Mouse (Mus musculus): Measurements from ENCODE around the gene Rpap3.

The Rpap3 gene

DNA sequence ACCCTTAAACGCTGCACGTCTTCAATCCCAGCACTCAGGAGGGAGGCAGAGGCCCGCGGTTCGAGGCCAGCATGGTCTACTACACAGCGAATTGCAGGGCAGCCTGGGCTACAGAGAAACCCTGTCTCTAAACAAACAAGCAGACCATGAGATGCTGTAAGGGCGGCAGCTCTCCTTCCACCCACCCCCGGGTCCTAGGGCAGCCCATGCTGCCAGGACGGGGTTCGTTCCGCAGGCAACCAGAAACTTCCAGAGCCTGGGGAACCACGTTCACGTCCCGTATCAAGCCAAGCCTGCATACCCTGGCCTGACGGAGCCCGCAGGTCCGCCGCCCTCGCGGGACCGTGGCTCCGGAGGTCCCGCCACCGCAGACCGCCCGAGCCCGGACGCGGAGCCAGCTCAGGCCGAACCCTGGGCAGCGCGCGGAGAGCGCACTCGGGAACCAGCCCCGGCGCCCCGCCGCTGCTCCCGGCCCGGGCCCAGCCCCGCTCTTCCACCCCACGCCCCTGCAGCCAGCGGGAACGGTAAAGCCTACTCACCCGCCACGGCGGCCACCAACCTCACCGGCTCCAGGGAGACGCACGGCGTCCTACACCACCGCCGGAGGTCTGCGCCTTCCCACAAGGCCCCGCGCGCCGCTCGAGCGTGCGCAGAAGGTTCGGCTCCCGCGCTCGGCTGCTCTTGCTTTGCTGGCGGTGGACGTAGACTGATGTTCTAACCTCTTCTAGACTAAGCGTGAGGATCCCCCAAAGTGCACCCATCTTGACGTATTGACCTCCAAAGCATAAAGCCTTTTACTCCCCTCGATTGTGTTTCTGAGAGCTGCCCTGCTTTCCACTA, at the start of gene Rpap3:
TSS of gene Rpap3 (minus strand) at position 615 of the 840 bp plus-strand sequence.
- peak; percentile 89 for DNase-seq

DNA sequence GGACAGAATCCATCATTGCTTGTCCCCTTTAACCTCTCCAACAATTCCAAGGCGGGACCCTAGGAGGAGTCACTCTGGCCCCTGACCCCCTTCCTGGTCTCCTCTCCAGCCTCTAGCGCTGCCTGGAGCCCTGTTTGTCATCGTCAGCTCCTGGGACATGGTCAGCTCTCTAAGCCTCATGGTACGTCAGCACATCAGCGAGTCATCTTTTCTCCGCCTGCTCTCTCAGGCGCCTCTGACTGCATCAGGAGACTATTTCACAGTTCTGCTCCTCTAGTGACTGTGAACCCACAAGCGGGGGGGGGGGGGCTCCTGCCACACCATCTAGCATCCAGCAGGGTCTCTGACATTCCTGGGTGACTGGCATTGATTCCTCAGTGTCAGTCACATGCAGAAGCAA, 49.7 kb upstream of the Rpap3 start:
- no peak for DNase-seq

DNA sequence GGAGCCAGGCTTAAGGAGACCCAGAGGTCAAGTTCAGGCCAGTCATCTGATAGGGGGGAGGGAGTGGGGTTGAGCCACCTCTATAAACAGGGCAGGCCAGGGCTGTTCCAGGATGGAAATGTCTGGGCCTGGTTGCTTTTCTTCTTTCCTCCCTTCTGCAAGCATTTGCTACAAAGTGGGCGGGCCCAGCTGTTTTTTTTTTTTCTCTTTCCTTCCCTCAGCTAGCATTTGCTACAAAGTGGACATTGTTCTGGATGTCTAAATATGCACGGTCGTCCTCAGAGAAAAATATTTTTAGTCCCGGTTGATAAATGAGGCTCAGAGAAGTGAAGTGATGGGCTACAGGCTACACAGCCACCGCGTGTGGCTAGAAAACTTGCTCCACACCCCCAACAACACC, 48.9 kb upstream of the Rpap3 start:
- no peak for DNase-seq

DNA sequence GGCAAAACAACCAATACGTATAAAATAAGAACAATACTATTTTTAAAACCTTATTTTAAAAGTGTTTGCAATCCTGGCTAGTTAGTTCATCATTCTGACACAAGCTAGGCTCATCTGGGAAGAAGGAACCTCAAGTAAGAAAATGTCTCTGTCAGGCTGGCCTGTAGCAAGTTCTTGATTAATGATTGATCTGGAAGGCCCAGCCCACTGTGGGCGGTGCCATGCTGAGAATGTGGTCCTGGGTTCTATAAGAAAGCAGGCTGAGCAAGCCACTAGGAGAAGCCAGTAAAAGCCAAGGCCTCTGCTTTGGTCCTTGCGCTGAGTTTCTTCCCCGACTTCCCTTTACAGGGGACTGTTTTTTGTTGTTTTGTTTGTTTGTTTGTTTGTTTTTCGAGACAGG, 46.9 kb upstream of the Rpap3 start:
- DNase-seq = no peak

DNA sequence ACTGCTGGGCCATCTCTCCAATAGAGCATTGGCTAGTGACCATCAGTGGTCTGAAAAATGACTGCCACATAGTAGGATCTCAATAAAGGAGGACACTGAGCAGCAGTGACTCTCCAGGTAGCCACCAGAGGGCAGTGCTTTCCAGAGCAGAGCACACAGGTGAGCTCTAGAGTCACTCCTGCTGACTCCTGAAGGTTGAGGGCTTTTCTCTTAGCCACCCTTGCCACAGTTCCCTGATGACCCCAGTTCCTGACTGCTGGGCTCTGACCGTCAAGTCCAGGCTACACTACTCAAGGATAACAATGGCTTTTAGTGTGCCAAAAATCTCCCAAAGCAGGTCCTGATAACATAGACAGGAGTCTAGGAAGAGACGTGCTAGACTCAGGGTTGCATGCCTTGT, 46.1 kb upstream of the Rpap3 start:
- no peak for DNase-seq

DNA sequence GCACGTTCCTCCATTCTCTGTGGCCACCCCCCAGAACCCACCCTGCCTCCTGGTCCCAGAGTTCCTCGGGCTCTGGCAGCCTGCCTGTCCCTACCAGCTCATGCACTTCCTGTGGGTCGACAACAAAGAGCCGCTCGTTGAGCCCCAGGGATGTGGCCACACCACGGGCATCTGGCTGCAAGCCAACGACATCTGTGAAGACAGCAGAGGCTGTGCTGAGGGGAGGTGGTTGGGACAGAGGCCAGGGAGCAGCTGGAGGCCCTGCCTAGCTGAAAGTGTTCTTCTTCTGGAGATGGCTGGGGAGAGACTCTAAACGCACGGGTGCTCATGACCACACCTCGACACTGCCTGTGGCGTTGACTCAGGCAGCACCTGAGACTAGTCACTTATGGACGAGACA, 45.1 kb upstream of the Rpap3 start:
- peak; percentile 92 to 96 for DNase-seq

DNA sequence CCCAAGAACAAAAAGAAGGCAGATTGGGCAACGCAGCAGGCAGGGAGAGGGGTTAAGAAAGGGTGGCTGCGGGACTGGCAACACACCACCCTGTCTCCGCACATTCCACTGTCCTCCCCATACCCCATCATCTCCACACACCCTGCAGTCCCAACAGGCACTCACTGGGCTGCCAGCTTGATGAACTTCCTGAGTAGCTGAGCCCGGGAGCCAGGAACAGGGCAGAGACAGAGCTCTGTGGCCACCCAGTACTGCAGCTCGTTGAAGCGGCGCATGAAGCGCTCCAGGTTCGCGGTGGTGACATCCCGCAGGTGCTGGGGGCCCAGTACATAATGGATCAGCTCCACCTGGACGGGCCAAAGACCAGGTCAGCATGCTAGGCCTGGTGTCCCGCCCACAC, 44.2 kb upstream of the Rpap3 start:
- no peak for DNase-seq

DNA sequence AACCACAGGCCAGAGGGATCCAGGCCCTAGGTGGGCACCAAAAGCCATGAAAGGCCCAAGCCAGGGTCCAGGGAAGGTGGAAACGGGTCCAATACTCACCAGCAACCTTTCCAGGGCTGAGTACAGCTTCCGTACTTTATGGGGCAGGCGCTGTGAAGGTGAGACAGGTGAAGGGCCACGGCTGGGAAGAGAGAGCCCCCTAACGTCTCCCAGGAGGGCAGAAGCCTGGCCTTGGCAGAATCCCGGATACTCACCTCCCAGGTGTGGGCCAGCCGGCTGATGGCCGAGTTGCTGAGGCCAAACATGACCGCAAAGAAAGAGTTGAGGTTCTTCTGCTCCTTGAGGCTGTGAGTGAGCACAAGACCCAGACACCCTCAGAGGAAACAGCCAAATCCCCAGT, 43.8 kb upstream of the Rpap3 start:
- DNase-seq = no peak

DNA sequence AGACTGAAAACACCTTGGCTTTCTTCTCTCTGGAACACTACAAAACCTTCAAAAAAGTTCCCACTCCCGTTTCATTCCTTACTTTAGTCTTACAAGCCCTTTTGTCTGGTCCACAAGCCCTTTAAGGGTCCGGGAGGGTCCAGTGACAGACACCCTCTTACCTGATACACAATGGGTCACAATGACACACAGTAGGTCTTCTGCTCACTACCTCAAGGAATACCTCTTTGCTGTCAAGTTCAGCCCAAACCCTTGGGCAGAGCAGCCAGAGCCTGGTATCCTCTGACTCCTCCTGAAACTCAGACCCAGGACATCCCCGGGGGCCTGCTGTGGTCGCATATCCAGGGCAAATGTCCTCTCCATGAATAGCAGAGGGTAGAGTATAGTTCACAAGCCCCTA, 43.3 kb upstream of the Rpap3 start:
- no peak for DNase-seq

DNA sequence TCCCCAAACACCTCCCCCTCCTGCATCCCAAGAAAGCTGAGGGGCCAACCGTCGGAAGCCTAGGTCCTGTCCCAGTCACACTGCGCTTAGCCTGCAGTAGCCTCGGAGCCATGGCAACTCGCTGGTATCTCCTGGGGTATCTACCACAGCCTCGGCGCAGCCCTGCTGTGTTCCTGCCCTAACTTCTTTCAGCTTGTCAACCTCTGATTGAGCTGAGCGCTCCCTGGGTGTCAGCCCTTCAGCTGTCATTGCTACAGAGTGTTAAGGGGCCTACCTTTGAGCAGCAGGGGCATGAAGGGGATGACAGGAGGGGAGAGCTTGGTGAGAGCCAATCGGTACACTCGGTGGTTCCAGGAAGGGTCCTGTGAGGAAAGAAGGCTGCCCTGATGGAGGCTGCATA, 42.7 kb upstream of the Rpap3 start:
- DNase-seq = no peak

DNA sequence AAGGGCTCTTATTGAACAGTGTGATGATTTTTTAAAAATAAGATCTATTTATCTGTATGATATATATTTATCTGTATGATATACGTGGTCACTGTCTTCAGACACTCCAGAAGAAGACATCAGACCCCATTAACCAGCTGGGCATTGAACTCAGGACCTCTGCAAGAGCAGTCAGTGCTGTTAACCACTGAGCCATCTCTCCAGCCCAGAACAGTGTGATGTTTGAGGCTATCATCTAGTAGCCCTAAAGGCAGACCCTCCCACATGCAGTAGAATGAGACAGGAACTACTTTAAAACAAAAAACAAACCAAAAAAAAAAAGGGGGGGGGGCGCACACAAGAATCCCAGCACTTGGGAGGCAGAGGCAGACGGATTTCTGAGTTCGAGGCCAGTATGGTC, 41.9 kb upstream of the Rpap3 start:
- no peak for DNase-seq

DNA sequence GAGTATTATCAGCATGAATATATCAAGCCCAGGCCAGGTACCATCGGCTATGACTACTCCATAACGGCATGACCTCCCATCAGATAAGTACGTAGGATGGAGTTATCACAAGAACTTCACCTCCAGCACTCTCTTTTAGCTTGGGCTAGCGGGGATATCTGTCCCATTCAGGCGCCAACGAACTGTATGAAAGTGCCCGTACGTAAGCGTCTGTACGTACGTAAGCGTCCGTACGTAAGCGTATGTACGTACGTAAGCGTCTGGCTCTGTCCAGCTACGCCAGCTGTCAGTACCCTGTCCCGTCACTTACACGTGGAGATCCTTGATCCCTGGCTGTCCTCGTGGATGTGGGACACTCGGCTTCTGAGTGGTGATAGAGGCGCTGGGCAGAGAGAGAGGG, 41.1 kb upstream of the Rpap3 start:
- no peak for DNase-seq

DNA sequence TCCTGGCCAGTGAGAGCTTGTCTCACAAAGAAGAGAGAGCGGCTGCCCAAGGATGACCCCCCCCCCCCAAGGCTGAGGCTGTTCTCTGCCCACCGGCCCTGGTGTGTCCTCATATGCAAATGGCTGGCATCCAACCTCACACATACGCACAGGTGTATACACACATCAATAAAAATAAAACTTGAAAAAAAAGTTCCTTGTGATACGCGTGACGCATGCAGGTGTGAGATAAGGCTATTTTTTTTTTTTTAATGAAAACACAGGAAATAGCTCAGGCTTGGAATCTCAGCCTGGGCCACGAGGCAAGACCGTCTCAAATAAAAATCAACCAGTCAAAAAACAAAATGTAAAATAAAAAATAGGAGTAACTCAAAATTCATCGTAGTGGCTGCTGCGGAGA, 40.7 kb upstream of the Rpap3 start:
- DNase-seq = no peak

DNA sequence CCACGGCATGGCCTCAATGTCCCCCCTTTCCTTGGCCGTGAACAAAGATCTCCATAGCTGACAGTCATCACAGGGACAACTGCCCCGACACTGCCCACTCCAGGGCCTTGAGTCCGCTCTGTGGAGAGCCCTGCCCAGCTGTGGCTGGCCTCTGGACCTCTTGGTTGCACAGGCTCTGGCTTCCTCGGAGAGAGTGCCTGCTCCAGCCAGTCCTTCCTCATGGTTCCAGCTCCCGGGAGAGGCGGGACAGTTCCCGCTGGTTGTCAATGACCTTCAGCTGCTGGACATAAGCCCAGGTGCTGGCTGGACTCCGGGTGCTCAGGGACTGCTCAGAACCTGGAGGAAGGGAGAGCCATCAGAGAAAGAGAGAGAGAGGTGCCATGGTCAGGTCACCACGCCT, 39.7 kb upstream of the Rpap3 start:
- DNase-seq = no peak

DNA sequence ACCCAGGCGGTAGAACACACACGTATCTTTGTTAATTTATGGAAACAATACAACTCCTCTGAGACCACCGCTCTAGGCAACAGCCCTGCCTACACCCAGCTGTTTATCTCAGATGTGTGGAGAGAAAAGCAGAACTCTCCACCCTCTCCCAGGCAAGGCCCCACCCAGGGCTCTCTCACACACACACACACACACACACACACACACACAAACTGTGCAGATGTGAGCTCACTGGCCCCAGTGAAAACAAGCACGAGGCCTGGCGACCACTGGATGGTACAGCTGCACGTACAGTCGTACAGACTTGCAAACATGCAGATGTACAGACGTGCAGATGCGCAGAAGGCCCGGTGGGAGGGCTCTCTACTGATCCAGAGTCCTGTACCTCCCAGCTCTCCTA, 39.3 kb upstream of the Rpap3 start:
- DNase-seq = no peak

DNA sequence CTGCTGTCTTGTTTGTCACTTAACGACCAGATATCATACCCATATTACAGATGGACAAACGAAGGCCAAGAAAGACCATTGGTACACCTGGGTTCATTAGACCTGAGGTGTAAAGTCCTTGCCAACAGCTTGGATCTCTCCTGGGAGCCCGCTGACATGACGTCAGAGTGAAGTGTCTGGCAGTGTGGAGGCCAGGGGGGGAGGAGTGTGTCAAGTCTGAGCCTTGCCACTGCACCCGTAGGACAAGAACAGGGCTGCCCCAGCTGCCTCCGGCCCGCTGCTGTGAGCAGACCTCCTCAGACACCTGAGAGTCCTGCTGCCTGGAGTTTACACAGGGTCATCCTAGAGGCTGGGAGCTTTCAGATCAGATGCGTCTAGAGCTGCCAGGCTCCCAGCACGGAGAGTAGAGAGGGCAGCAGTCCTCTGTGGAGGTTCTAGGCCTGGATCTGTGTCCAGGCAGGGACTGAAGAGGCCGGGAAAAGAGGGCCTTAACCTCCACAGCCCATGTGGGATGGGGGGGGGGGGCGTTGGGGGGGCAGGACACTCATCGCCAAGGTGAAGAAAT, 38.4 kb upstream of the Rpap3 start:
- DNase-seq = no peak

DNA sequence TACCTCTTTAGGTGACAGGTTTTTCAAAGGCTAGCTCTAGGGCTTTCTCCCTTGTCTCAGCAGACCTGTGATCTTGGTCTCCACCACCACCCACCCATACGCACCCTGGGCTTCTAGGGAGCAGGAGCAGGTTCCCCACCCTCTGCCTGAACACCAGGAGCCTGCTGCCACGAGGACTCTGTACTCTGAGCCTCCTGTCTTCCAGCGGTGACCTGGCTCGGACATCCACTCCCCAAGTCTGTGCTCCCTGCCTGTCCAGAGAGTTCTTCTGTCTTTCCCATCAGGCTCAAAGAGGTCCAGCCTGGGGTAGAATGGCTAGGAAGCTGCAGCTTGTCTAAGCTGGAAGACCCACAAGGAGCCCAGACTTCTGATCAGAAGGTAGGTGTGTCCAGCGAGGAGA, 37.6 kb upstream of the Rpap3 start:
- DNase-seq = no peak

DNA sequence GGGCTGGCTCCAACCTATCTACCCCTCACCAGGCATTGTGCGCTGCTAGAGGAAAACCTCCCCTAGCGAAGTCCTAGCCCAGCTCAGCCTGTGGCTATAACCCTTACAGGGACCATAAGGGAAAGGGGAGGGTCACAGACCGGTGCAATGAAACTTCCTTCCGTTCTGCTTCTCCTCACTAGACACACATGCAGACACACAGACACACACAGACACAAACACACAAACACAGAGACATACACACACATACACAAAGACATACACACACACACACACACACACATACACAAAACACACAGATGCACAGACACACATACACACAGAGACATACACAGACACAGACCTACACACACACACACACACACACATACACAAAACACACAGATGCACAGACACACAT, 37.0 kb upstream of the Rpap3 start:
- DNase-seq = no peak

DNA sequence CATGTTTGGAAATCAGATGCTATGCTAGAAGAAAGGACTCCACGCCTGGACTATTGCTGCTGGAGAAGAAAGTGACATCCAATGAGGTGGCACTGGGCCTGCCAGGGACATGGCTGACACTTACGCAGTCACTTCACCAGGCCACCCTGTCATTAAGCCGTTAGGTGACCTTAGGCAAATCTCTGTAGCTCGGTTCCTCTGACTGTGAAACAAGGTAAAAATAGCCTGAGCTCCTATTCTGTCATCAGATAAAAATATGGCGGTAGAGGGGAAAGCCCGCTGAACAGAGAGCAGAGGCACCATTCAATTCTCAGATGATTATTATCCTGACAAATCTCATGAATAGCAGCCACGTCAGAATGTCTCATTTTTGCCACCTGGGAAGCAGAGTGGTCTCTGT, 36.4 kb upstream of the Rpap3 start:
- no peak for DNase-seq

DNA sequence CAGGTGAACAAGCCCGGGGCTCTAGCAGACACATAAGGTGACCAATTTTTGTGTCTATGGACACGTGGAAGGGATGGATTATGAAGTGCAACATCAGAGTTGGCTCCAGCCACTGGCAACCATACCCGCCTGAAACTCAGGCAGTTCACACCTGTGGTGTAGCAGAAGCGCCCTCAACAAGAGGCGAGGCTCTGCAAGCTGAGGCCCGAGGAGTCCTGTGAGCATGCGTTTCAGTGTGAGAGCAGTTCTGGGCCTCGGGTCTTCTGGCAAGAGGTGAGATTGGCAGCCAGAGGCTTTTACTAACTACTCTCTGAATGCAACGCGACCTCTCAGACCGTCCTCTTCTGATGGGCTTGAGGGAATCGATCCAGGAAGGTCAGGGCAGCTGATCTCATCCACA, 36.0 kb upstream of the Rpap3 start:
- DNase-seq = no peak

DNA sequence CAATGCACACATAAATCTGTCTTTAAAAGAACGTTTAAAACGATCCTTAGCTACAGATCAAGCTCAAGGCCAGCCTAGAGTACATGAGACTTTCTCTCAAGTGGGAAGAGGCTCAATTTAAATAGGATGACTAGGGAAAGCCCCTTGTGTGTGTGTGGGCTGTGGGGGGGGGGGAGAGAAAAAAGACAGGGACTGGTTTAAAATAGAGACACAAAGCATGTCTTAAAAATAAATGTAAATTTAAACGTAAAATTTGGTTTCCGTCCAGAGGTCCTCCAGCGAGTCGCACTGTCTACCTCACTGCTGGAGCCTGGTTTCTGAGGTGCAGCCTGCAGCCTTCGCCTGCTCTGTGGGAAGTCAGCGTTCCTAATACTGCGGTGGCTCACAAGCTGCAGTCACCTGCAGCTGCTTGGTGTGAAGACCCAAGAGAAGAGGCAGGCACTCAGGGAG, 34.7 kb upstream of the Rpap3 start:
- DNase-seq = no peak

DNA sequence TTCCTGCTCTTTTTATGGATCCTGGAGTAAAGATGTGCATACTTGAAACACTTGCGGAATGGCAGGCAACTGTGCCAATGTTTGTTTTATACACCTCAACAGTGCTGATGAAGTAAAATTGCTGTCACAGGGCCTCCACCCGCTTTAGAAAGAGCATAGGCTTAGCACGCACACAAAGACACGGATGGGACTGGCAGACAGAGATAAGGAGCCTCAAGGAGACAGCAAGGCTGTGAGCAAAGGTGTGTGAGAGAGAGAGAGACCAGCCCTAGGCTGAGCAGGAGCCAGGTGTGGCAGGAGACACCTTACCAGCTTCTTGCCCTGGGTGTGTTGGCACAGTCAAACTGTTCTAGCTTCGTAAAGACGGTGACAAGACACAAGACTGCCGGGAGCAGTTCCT, 33.3 kb upstream of the Rpap3 start:
- no peak for DNase-seq

DNA sequence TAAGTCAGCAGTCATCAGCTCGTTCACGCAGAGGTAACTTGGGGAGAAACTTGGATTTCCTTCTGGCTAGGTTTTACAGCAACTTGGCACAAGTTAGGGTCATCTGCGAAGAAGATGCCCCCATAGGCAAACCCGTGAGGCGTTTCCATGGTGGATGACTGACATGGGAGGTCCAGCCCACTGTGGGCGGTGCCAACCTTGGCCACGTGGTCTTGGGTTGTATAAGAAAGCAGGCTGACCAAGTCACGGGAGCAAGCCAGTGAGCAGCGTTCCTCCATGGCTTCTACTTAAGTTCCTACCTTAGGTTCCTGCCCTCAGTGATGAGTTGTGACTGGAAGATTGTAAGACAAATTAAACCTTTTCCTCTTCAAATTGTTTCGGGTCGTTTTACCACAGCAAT, 26.4 kb upstream of the Rpap3 start:
- DNase-seq = no peak

DNA sequence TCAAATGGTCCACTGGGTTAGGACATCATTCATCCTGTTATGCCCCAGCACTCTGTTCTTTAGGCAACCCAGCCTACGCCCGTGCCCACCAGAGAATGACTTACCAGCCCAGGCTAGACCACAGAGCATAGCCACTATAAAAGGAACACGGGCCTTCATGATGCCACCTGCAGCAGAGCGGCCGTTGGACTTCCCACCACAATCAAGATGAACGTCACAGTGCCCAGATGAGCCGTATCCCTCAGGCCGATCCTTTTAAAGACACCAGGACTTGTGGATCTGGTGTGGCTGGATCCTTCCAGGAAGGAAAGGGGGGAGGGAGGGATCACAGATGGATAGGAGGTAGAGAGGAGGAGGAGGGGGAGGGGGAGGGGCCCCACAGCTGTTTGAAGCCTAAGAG, 25.5 kb upstream of the Rpap3 start, which contains the start of gene Endou:
TSS of gene Endou (minus strand) at position 229 of the 400 bp plus-strand sequence.
- DNase-seq = no peak

DNA sequence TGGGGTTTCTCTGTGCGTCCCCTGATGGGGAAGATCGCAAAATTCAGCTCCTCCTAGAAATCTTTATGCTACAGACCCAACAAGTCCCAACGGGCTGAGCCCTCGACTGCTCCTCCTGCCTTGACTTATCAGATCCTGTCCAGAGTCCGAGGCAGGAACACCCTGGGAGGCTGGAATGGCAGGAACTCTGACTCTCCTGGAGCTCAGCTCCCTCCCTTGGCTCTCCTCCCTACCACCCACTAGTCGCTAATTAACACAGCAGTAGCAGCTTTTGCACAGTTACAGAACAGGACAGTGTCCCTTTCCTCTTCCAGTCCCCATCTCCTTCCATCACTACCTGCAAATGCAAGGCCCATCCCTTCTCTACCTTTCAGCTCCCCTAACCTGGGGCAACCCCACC, 24.7 kb upstream of the Rpap3 start:
- DNase-seq = no peak

Data from lung, postnatal 4 days (tissue).